Mouse (Mus musculus) limb, embryonic 10.5 days (tissue): Measurements from ENCODE around the gene Ihh. TPM values are rescaled to one million over a fixed set of nuclear protein-coding genes. Genes with fewer than 3 reads are reported as not detected.
A peak's percentile ranks its signal among the peaks of the same experiment; 100 is the strongest.

ENCODE experiments used
- DNase-seq: peaks from one replicate; pipeline ENCODE4 v3.0.0-alpha.2; 2017; ENCODE audit warnings: low spot score
- H3K27ac ChIP-seq: fragments of 300-500 bp; sonication (generic); 2 replicates; pipeline ENCODE4 v1.5.1; 2016; ENCODE audit warnings: mild to moderate bottlenecking
- H3K27me3 ChIP-seq: fragments of 300-500 bp; sonication (generic); 2 replicates; pipeline ENCODE4 v1.6.1; 2016; ENCODE audit warnings: low read depth, mild to moderate bottlenecking; ENCODE audit not compliant: poor library complexity, severe bottlenecking
- H3K36me3 ChIP-seq: fragments of 300-500 bp; sonication (generic); 2 replicates; pipeline ENCODE4 v1.6.1; 2016; ENCODE audit warnings: mild to moderate bottlenecking, moderate library complexity
- H3K4me1 ChIP-seq: fragments of 300-500 bp; sonication (generic); 2 replicates; pipeline ENCODE4 v1.6.1; 2016
- H3K4me3 ChIP-seq: fragments of 300-500 bp; sonication (generic); 2 replicates; pipeline ENCODE4 v1.5.1; 2016; ENCODE audit warnings: mild to moderate bottlenecking, moderate library complexity
- H3K9me3 ChIP-seq: fragments of 300-500 bp; sonication (generic); replicated peaks from 2 replicates; pipeline ENCODE4 v1.6.1; 2016; ENCODE audit warnings: mild to moderate bottlenecking
- WGBS: fragments of 180-500 bp; shearing (Covaris S2); methylation state at CpG from one replicate; pipeline ENCODE4 v1.1.7; 2016; 5-methylcytosine and 5-hydroxymethylcytosine counted together
- polyA plus RNA-seq: library from polyadenylated mRNA; unstranded; fragments of >200 nt; fragmentation: Nextera tagmentation; extraction: Ambion mirVana; gene quantifications from 2 replicates; pipeline ENCODE4 v1.2.1, GENCODE M21; 2016

Gene Ihh
- polyA plus RNA-seq, 1 experiment from 2014 or later, result 0.11 TPM

GRCm38 (mm10) chr1:74935402-74935801 is 16.1 kb downstream of the Ihh start, which contains the start of gene Cfap65:
Gene Cfap65 (minus strand): TSS chr1:74935599.
- no peaks in the 10 kb centered on the region for H3K4me1 ChIP-seq
- H3K4me3 ChIP-seq, result peak within 1 kb of the TSS; percentile 26; the same call in 1 of the 2 replicates
- WGBS, result 2% methylated on average over 18 of the region's 18 CpGs
- DNase-seq, result peak; percentile 42
- no peak within 1 kb of the TSS for H3K27ac ChIP-seq
- H3K27me3 ChIP-seq, result peaks cover 61% of the 10 kb centered on the region
- no peaks in the 10 kb centered on the region for H3K9me3 ChIP-seq
- H3K36me3 ChIP-seq, result no peaks in the 10 kb centered on the region

DNA sequence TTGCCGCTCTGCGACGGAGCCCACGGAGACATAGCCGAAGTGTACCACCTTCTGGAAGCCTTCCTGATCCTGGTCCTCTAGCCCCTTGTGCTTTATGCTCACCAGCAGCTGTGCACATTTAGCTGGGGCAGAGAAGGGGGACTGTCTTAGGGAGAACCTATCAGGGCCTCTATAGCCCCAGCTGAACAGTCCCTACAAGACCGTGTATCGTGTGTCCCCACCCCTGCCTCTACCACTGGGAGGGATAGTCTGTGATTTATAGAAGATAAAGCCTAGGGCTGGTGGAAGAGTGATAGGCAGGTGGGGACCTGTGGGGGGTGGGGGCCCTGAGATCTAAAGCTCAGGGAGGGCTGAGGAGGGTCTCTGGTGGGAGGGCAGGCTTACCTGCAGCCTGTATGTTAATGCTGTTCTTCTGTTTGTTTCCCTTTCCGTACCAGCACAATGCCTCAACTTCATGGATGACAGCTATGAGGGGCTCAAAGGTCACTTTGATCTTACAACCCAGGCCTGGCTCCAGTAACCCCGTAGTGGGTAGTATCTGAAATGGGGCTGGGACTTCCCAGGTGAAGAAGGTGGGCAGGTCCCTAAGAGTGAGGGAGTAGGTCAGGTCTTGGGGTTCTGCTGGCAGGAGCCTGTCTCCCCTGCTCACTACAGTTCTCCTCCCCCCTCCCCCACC is 23.7 kb downstream of the Ihh start:
- peaks cover 53% of the 10 kb centered on the region for H3K27me3 ChIP-seq
- H3K36me3 ChIP-seq, result no peaks in the 10 kb centered on the region
- 79% methylated on average over 9 of the region's 9 CpGs for WGBS
- no peaks in the 10 kb centered on the region for H3K9me3 ChIP-seq
- H3K4me1 ChIP-seq, result no peaks in the 10 kb centered on the region
- no peak overlapping the region for H3K4me3 ChIP-seq
- H3K27ac ChIP-seq, result no peak overlapping the region
- DNase-seq, result no peak

DNA sequence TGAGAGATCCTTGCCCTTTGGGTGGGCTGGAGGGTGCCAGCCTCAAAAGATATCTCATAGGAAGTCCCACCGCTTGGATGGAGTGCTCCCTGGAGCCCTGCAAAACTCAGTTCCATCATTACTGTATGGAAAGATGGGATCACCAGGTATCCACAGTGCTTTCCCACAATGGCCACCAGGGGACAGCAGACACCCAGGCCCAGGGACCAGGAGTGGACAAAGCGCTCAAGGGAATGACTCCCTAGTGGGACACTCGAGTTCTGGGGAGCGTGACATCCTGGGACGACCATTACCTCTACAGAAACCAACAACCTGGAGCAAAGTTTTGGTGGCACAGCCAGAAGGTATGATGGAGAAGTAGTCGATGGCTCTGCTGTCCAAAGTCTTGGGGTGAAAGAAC is 24.8 kb downstream of the Ihh start:
- H3K27me3 ChIP-seq, result peaks cover 42% of the 10 kb centered on the region
- no peak for DNase-seq
- no peak overlapping the region for H3K4me3 ChIP-seq
- no peaks in the 10 kb centered on the region for H3K36me3 ChIP-seq
- H3K9me3 ChIP-seq, result no peaks in the 10 kb centered on the region
- no peaks in the 10 kb centered on the region for H3K4me1 ChIP-seq
- 39% methylated on average over 6 of the region's 6 CpGs for WGBS
- H3K27ac ChIP-seq, result no peak overlapping the region

DNA sequence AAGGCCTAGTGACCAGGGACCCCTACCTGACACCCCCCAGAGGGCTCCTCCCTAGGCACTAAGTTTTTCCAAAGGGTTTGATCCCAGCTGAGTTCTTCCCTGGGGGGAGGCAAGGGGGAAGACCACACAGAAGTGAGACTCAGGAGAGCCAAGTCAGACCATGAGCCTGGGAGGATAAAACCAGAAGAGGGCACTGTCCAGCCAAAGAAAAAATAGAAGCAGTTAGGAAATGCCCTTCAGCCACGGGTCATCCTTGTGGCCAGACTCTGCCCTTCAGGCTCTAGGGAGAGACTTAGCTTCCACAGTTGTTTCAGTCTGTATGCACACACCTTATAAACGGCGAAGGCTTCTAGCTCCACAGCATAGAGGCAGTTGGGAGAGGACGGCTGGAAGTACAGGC is 27.0 kb downstream of the Ihh start:
- H3K4me3 ChIP-seq, result no peak overlapping the region
- H3K4me1 ChIP-seq, result no peaks in the 10 kb centered on the region
- DNase-seq, result no peak
- no peaks in the 10 kb centered on the region for H3K36me3 ChIP-seq
- peaks cover 35% of the 10 kb centered on the region for H3K27me3 ChIP-seq
- no peaks in the 10 kb centered on the region for H3K9me3 ChIP-seq
- no peak overlapping the region for H3K27ac ChIP-seq
- 70% methylated on average over 4 of the region's 4 CpGs for WGBS

DNA sequence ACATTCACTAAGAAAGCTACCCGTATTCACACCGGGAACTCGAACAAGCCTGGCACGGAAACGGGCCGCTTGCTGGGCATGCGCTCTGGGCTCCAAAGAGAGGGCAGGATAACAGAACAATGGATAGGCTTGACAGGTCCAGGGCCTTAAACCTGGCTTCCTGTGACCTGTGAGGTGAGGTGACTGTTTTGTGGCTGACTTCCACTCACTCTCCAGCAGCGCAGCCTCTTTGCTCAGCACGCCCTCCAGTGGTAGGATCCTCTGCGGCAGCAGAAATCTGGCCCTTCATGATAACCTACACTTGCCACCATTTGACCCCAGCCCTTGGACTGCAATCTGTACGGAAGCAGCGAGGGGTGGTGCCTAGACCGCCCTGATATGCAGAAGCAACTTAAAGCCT is 35.8 kb downstream of the Ihh start:
- H3K27me3 ChIP-seq, result peaks cover 34% of the 10 kb centered on the region; the same call in 1 of the 2 replicates
- H3K27ac ChIP-seq, result no peak overlapping the region
- no peak overlapping the region for H3K4me3 ChIP-seq
- no peaks in the 10 kb centered on the region for H3K9me3 ChIP-seq
- no peaks in the 10 kb centered on the region for H3K36me3 ChIP-seq
- H3K4me1 ChIP-seq, result peaks cover 3% of the 10 kb centered on the region; the same call in 1 of the 2 replicates
- 29% methylated on average over 13 of the region's 13 CpGs for whole genome bisulfite sequencing
- peak; percentile 37 for DNase-seq

- 17% methylated on average over 6 of the region's 6 CpGs for WGBS
- no peak for DNase-seq
Measured at GRCm38 (mm10) chr1:74902191-74902590, 49.3 kb downstream of the Ihh start.

GRCm38 (mm10) chr1:74901686-74902085 is 49.8 kb downstream of the Ihh start:
- peak; percentile 68 for DNase-seq
- peaks cover 32% of the 10 kb centered on the region for H3K4me1 ChIP-seq
- H3K9me3 ChIP-seq, result no peaks in the 10 kb centered on the region
- 4% methylated on average over 3 of the region's 3 CpGs for WGBS
- H3K4me3 ChIP-seq, result no peak overlapping the region
- no peaks in the 10 kb centered on the region for H3K36me3 ChIP-seq
- H3K27me3 ChIP-seq, result peaks cover 99% of the 10 kb centered on the region
- H3K27ac ChIP-seq, result no peak overlapping the region

More at GRCm38 (mm10) chr1:74902191-74902590, 49.3 kb downstream of the Ihh start:
- no peaks in the 10 kb centered on the region for H3K36me3 ChIP-seq
- no peak overlapping the region for H3K4me3 ChIP-seq
- H3K4me1 ChIP-seq, result peaks cover 32% of the 10 kb centered on the region
- peaks cover 97% of the 10 kb centered on the region for H3K27me3 ChIP-seq
- no peaks in the 10 kb centered on the region for H3K9me3 ChIP-seq
- H3K27ac ChIP-seq, result no peak overlapping the region

DNA sequence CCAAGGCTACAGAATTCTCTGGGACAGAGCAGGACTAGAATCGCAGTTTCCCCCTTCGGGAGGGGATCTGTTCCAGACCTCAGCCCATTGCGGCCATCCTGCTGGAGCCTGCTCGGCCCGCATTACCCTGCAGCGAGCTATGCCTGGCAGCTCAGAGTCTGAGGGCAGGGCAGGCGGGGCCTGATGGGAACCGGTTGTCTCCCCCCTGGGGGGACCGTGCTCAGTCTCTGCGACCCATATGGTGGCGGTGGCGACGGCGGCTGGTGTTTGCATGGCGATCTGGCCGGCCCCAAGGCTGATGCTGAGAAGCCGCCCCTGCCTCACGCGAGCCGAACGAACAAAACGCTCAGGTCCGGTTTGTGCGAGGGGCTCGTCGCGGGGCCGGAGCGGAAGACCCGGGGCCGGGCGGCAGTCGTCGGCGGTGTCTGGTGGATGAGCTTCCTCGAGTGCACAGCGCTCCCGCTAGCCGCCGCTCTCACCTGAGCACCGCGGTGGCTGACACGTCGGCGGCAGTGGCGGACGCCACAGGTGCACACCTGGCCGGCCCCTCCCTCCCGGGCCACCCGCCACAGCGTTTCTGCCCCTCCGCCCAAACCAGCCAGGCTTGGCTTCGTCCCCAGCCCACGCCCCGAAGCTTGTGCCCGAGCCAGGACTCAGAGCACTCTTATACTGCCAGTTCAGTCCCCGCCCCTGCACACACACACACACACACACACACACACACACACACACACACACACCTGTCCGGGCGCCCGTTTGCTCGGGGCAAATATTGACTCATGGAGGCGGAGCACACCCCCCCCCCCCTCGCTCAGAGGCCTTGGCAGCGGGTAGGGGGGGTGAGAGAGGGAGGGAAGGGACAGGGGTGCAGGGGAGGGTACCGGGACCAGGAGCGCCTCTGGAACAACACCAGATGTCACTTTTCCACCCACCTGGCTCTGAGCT is 50.9 kb downstream of the Ihh start:
- Histone ChIP-seq H3K27ac (0 out of 2 replicates have a peak overlapping the region, but pooled peaks have one; percentile 7), H3K4me1 (peaks cover 32% of the 10 kb centered on the region), H3K36me3 (no peaks in the 10 kb centered on the region), H3K27me3 (peaks cover 100% of the 10 kb centered on the region), H3K4me3 (peak overlapping the region; percentile 43), H3K9me3 (no peaks in the 10 kb centered on the region)
- WGBS, result under 1% methylated on average over 58 of the region's 66 CpGs
- DNase-seq, result peak; percentile 56

DNA sequence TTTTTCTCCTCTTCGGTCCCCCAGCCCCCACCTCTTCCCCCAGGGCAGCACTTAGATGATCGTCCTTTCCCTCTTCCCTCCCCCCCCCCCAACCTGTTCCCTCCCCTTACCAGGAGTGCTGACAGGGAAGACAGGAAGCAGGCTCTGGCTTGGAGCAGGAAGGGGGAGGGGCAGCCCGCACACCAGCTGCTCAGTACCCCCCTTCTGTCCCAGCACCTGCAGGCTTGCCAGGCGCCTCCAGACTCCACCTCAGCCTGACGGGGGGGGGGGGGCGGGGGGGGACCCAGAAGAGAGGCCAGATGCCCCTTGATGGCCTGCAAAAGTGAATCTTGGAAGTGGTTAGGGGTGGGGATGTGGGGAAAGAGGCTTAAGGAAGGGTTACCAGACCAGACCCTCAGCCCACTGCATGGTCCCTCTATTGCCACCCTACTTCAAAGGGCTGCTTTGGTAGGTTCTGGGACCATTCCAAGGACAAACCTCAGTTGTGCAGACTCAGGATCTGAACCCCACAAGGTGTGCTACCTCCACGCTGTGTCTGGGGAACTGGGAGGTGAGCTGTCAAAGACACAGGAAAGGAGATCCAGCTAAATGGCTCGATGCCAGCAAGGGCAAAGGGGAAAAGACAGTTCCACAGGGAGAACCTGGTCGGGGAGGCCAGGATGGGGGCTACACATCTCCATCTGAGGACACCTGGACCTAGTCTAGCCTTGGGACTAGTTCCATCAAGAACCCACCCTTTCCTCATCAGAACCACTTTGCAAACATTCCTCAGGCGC is 52.6 kb downstream of the Ihh start:
- WGBS, result 6% methylated on average over 10 of the region's 10 CpGs
- Histone ChIP-seq H3K4me3 (peak overlapping the region; percentile 17; the same call in 1 of the 2 replicates), H3K4me1 (peaks cover 32% of the 10 kb centered on the region), H3K36me3 (no peaks in the 10 kb centered on the region), H3K27ac (no peak overlapping the region), H3K9me3 (no peaks in the 10 kb centered on the region), H3K27me3 (peaks cover 100% of the 10 kb centered on the region)
- no peak for DNase-seq

DNA sequence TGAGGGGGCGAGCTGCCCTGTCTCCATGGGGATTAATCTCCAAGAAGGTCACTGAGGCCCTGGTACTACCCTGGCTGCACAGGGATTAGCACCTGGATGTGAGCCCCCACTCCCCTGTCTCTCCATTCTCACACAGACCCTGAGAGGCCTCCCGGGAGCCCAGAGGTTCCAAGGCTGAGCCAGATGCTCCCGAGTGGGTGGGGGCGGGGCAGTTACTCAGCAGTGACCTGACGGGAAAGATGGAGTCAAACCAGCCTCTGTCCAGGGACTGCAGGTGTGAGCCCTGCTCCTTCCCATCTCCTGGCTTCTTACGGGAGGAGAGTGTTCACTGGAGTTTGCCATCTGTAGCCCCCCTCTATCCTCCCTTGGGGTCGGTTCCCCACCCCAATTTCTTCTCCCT is 53.5 kb downstream of the Ihh start:
- peaks cover 100% of the 10 kb centered on the region for H3K27me3 ChIP-seq
- H3K9me3 ChIP-seq, result no peaks in the 10 kb centered on the region
- H3K4me1 ChIP-seq, result peaks cover 34% of the 10 kb centered on the region
- H3K27ac ChIP-seq, result no peak overlapping the region
- H3K4me3 ChIP-seq, result no peak overlapping the region; the same call in 1 of the 2 replicates
- peak; percentile 37 for DNase-seq
- no peaks in the 10 kb centered on the region for H3K36me3 ChIP-seq
- 4% methylated on average over 7 of the region's 7 CpGs for WGBS
